Mouse (Mus musculus) limb, embryonic 14.5 days (tissue): ENCODE data around the gene Trim44. TPM values are rescaled to one million over a fixed set of nuclear protein-coding genes. Genes with fewer than 3 reads are reported as not detected.

Experiments used
- ATAC-seq: fragments of 200-750 bp; cut with Nextera tagmentation; 2 replicates; pipeline ENCODE4 v1.8.0; 2017; ENCODE audit warnings: low read depth, moderate number of reproducible peaks, moderate TSS enrichment; ENCODE audit not compliant: low FRiP score
- DNase-seq: peaks from one replicate; pipeline ENCODE4 v3.0.0-alpha.2; 2015; ENCODE audit warnings: low spot score
- H3K27ac ChIP-seq: fragments of 300-500 bp; sonication (generic); replicated peaks from 2 replicates; pipeline ENCODE4 v1.5.1; 2014; ENCODE audit warnings: low read depth, mild to moderate bottlenecking, low read length, moderate library complexity, mixed read lengths
- H3K27me3 ChIP-seq: fragments of 300-500 bp; sonication (generic); 2 replicates; pipeline ENCODE4 v1.6.1; 2014; ENCODE audit warnings: low read length, mixed read lengths; ENCODE audit not compliant: control insufficient read depth, insufficient read depth
- H3K36me3 ChIP-seq: fragments of 300-500 bp; sonication (generic); 2 replicates; pipeline ENCODE4 v1.6.1; 2014; ENCODE audit warnings: mild to moderate bottlenecking, low read length, moderate library complexity, mixed read lengths; ENCODE audit not compliant: control insufficient read depth, insufficient read depth
- H3K4me1 ChIP-seq: fragments of 300-500 bp; sonication (generic); 2 replicates; pipeline ENCODE4 v1.6.1; 2014; ENCODE audit warnings: antibody characterized with exemption, low read length, mixed read lengths; ENCODE audit not compliant: control insufficient read depth, insufficient read depth
- H3K4me2 ChIP-seq: fragments of 300-500 bp; sonication (generic); replicated peaks from 2 replicates; pipeline ENCODE4 v1.6.1; 2014; ENCODE audit warnings: low read depth, mild to moderate bottlenecking, low read length, moderate library complexity; ENCODE audit not compliant: severe bottlenecking
- H3K4me3 ChIP-seq: fragments of 300-500 bp; sonication (generic); replicated peaks from 2 replicates; pipeline ENCODE4 v1.5.1; 2014; ENCODE audit warnings: low read length
- H3K9ac ChIP-seq: fragments of 300-500 bp; sonication (generic); 2 replicates; pipeline ENCODE4 v1.6.1; 2014; ENCODE audit warnings: mild to moderate bottlenecking, low read depth, low read length, moderate library complexity; ENCODE audit not compliant: severe bottlenecking
- H3K9me3 ChIP-seq: fragments of 300-500 bp; sonication (generic); 2 replicates; pipeline ENCODE4 v1.6.1; 2016; ENCODE audit warnings: low read length; ENCODE audit not compliant: control insufficient read depth
- POLR2A ChIP-seq: fragments of 200-500 bp; IDR thresholded peaks from 2 replicates; pipeline ENCODE4 v1.8.0; 2012; ENCODE audit warnings: inconsistent platforms, mild to moderate bottlenecking, moderate library complexity, borderline replicate concordance; ENCODE audit not compliant: insufficient read depth, insufficient read length; ENCODE audit errors: extremely low read depth
- WGBS: fragments of 180-500 bp; shearing (Covaris S2); extraction: QIAGEN DNeasy Blood & Tissue Kit; methylation state at CpG from one replicate; pipeline ENCODE4 v1.1.7; 2014; 5-methylcytosine and 5-hydroxymethylcytosine counted together
- polyA plus RNA-seq, 2 experiments: library from polyadenylated mRNA; depleted of rRNA in 1 of 2; stranded (reverse) in 1 of 2; unstranded in 1 of 2; fragments of >200 nt; fragmentation: Nextera tagmentation in 1 of 2; extraction: Ambion mirVana in 1 of 2; gene quantifications; 2 replicates each; pipeline versions ENCODE4 v1.2.1 to v1.2.3; 2012 to 2014

Trim44 gene
- polyA plus RNA-seq, 2 experiments, result 36.4 to 69.7 TPM

DNA sequence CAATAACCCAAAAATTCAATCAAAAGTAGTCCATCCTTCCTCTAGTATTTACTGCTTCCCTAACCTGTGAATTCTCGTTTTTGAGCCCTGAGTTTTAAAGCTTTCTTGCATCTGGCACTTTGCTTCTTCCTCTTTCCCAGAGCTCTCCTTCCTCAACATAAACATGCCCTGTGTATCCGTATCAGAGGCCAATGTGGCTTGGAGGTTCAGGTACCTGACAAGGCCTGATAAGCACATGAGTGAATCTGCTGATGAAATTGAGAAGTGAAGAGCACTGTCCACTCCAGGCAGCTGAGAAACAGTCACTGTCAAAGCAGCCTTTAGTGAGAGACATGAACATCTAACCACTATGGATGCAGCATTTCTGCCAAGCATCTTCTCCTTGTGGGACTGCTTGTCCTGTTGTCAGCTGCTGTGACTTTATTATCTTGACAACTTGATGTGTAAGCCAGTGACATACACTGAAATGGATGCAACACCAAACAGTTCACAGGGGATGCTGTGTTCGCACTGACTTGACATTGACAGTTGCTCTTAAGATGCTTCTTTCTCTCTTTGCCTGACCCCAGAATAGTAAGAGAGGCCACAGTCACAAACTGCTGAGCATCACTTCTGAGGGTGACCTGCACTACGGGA, 42.9 kb downstream of the Trim44 start:
- no peaks in the 10 kb centered on the region for H3K9me3 ChIP-seq
- no peak overlapping the region for H3K27ac ChIP-seq
- no peaks in the 10 kb centered on the region for H3K36me3 ChIP-seq
- no peak overlapping the region for H3K4me3 ChIP-seq
- no peaks in the 10 kb centered on the region for H3K27me3 ChIP-seq
- no peak for TF ChIP-seq POLR2A
- DNase-seq (no peak), ATAC-seq (no peak)
- WGBS, result 83% methylated on average over 4 of the region's 4 CpGs
- no peaks in the 10 kb centered on the region for H3K4me1 ChIP-seq
- no peak overlapping the region for H3K9ac ChIP-seq
- H3K4me2 ChIP-seq, result no peak overlapping the region

DNA sequence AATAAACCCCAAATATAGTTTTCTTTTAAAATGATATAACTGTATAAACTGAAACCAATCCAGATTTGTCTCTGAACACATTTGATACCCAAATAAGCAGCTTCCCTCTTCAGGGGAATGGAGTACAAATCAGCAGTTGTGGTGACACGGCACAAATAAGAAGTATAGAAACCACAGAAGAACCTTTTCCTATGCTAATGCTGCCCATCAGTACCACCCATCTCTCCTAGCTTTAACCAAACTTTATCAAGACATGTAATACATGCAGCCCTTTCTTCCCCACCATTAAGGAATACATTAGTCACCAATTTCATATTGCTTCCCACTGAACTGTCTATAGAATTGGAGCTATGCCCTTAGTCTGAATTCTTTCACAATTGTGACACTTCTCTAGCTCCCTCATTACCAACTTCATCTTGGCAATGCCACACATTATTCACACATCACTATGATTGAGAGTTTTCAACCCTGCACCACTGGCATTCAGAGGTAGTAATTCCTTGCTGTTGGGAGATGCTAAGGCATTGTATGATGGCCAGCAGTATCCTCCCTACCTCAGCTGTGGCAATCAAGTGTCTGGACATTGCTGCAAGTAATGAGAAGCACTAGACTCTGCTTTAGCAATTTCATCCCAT, 44.6 kb downstream of the Trim44 start:
- ATAC-seq (no peak), DNase-seq (no peak)
- no peak overlapping the region for H3K27ac ChIP-seq
- H3K9ac ChIP-seq, result no peak overlapping the region
- WGBS, result 79% methylated on average over 1 of the region's 1 CpGs
- no peak overlapping the region for H3K4me2 ChIP-seq
- H3K27me3 ChIP-seq, result no peaks in the 10 kb centered on the region
- no peak for TF ChIP-seq POLR2A
- H3K36me3 ChIP-seq, result no peaks in the 10 kb centered on the region
- no peaks in the 10 kb centered on the region for H3K4me1 ChIP-seq
- no peaks in the 10 kb centered on the region for H3K9me3 ChIP-seq
- H3K4me3 ChIP-seq, result no peak overlapping the region

DNA sequence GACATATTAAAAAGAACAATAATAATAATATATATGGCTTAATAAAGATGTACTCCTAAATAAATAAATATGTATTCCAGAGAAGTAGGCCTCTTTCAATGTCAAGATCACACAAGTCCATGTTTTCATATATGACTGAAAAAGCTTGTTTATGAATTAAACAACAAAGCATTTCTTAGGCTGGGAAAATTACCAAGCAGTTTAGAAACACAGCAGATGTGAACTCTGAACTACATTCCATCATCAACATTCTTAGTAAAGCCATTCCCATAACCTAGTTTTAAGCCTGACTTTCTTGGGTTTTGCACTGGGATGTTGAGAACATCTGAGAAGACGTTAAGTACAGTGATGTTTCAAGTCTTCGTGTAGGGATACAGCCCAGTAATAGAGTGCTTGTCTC, 45.4 kb downstream of the Trim44 start:
- Histone ChIP-seq H3K9ac (no peak overlapping the region), H3K27ac (no peak overlapping the region), H3K4me3 (no peak overlapping the region), H3K27me3 (no peaks in the 10 kb centered on the region), H3K36me3 (peaks cover 2% of the 10 kb centered on the region; the same call in 1 of the 2 replicates), H3K4me1 (no peaks in the 10 kb centered on the region), H3K9me3 (no peaks in the 10 kb centered on the region), H3K4me2 (no peak overlapping the region)
- TF ChIP-seq POLR2A, result no peak
- 77% methylated on average over 2 of the region's 2 CpGs for WGBS
- no peak for ATAC-seq
- no peak for DNase-seq

DNA sequence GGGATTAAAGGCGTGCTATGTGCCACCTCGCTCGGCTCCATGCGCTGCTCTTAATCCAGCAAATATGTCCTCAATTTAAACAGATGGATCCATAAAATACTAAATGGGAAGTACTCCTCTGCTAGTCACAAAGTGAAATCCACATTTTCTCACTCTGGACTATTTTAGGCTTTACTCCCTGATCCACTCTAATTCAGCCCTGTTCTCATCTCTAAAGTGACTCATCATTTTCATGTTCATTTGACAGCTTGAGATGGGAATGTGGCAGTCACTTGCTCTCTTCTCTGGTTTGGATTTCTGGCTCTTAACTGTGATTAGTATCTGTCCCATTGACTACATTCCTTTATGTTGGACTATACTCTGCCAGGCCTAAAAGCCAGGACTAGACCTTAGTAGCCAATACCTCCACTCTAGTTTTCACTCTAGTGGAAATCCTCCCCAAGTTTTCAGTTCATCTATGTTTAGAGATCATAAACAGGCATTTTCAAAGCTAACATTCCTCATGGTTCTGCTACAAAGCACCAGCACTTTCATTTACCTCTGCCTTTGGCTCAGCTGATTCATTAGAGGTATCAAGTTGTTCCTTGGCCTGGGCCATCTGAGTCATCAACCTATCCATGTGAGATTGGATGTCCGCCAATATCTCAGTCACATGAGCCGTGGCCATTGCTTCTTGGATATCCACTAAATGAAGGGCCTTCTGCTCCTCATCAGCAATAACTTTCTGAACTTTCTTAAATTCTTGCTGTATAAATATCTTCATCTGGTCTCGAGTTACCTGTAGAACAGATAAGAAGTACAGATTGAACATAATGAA, 50.5 kb downstream of the Trim44 start:
- ATAC-seq (no peak), DNase-seq (no peak)
- Histone ChIP-seq H3K9ac (no peak overlapping the region), H3K27ac (no peak overlapping the region), H3K27me3 (no peaks in the 10 kb centered on the region), H3K4me2 (no peak overlapping the region), H3K36me3 (peaks cover 26% of the 10 kb centered on the region), H3K4me3 (no peak overlapping the region), H3K9me3 (no peaks in the 10 kb centered on the region), H3K4me1 (no peaks in the 10 kb centered on the region)
- 93% methylated on average over 7 of the region's 7 CpGs for WGBS
- TF ChIP-seq POLR2A, result no peak

DNA sequence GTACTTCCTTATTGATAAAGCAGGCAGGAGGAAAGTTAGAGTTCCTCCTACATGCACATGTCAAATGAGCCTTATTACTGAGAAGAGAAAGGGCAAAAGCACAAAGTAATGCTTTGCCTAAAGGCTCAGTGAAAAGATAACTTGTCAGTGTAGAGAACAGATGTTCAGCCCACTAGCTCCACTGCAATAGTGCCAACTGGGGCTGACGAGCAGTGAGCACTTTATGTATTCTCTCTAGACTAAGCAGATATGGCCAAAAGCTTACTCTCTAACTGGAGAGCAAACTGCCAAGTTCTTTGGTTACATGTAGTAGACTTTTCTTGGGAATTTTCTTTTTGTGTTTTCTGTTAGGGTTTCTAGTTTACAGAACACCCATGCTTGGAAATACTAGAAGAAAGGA, 53.6 kb downstream of the Trim44 start:
- no peak for DNase-seq
- Histone ChIP-seq H3K4me3 (no peak overlapping the region), H3K27me3 (no peaks in the 10 kb centered on the region), H3K4me1 (no peaks in the 10 kb centered on the region), H3K9me3 (no peaks in the 10 kb centered on the region), H3K4me2 (no peak overlapping the region), H3K27ac (no peak overlapping the region), H3K9ac (no peak overlapping the region), H3K36me3 (peaks cover 26% of the 10 kb centered on the region)
- ATAC-seq, result no peak
- TF ChIP-seq POLR2A, result no peak
- WGBS, result 80% methylated on average over 1 of the region's 1 CpGs
